Mouse (Mus musculus): ENCODE measurements around the gene Rps23.

DNA sequence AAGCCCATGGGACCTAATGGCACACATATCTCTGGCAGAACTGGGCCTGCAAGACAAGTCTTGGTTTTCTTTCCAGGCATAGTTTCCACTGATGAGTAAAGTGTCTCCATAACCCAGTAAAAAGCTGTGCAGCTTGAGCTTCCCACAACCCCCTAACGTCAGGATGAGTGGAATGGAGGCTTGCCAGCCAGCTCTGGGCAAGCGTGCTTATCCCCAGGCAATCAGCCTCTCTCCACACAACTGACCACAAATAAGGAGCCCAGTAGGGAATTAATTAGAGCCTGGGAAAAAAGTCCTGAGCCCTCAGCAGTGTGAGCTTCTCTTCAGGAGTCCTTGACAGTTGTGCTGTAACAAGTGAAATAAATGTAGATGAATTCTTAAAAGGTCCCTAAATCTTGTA is 26.7 kb upstream of the Rps23 start:
- no peak for TF ChIP-seq POLR2A (IDR thresholded peaks at IDR 0.05; ENCODE audit: insufficient read length, low read depth)
- no peak for TF ChIP-seq MAX (IDR thresholded peaks at IDR 0.05; ENCODE audit: low read depth)
- no peak for TF ChIP-seq POLR2AphosphoS2 (IDR thresholded peaks at IDR 0.05; ENCODE audit: insufficient read length, low read depth)
- TF ChIP-seq CEBPB (IDR thresholded peaks at IDR 0.05; ENCODE audit: insufficient read depth, poor library complexity, severe bottlenecking): no peak
- no peak for TF ChIP-seq USF1 (IDR thresholded peaks at IDR 0.05; ENCODE audit: low read depth)
- TF ChIP-seq MYOG (IDR thresholded peaks at IDR 0.05; ENCODE audit: control insufficient read depth in 1 of 3, insufficient read depth in 1 of 3, insufficient read length in 2 of 3, low read depth in 2 of 3): no peak

Data from myocyte (in vitro differentiated cells).